Mouse (Mus musculus) heart, adult 2 months (tissue): Measurements from ENCODE around the gene Fhod1. TPM values are rescaled to one million over a fixed set of nuclear protein-coding genes. Genes with fewer than 3 reads are reported as not detected.

Experiments
- DNase-seq, 2 experiments: peaks; one replicate each; pipeline ENCODE4 v3.0.0; 2021
- H3K27ac ChIP-seq: fragments of 200-600 bp; 2 replicates; pipeline ENCODE4 v1.8.1; 2022
- H3K27me3 ChIP-seq: fragments of 200-500 bp; 2 replicates; pipeline ENCODE4 v1.6.1; 2012; ENCODE audit warnings: mild to moderate bottlenecking, low read length, inconsistent platforms, mixed read lengths; ENCODE audit not compliant: control insufficient read depth, insufficient read depth
- H3K36me3 ChIP-seq: fragments of 200-500 bp; 2 replicates; pipeline ENCODE4 v1.6.1; 2012; ENCODE audit warnings: low read length, inconsistent platforms; ENCODE audit not compliant: control insufficient read depth, insufficient read depth
- H3K4me1 ChIP-seq: fragments of 200-500 bp; 2 replicates; pipeline ENCODE4 v1.6.1; 2011; ENCODE audit warnings: low read length; ENCODE audit not compliant: control insufficient read depth, insufficient read depth
- H3K4me3 ChIP-seq: fragments of 200-600 bp; 2 replicates; pipeline ENCODE4 v1.8.1; 2022
- H3K79me2 ChIP-seq: fragments of 200-500 bp; replicated peaks from 2 replicates; pipeline ENCODE4 v1.6.1; 2012; ENCODE audit warnings: mild to moderate bottlenecking, inconsistent platforms, low read length, moderate library complexity, mixed read lengths; ENCODE audit not compliant: control insufficient read depth, insufficient read depth
- H3K9ac ChIP-seq: fragments of 200-500 bp; 2 replicates; pipeline ENCODE4 v1.6.1; 2012; ENCODE audit warnings: low read depth, mild to moderate bottlenecking, control low read depth, inconsistent platforms, low read length, mixed read lengths
- CTCF ChIP-seq: fragments of 200-600 bp; IDR thresholded peaks from 2 replicates; pipeline ENCODE4 v1.8.1; 2022; ENCODE audit warnings: antibody characterized with exemption, mild to moderate bottlenecking, moderate library complexity
- EP300 ChIP-seq: fragments of 200-500 bp; IDR thresholded peaks from 2 replicates; pipeline ENCODE4 v1.6.1; 2011; ENCODE audit warnings: low read depth, low read length, control low read depth; ENCODE audit not compliant: insufficient read depth
- POLR2A ChIP-seq: fragments of 200-500 bp; IDR thresholded peaks from 2 replicates; pipeline ENCODE4 v1.6.1; 2011; ENCODE audit warnings: mild to moderate bottlenecking, low read depth, low read length, control low read depth; ENCODE audit not compliant: insufficient read depth
- whole genome bisulfite sequencing: fragments of 180-500 bp; shearing (Covaris S2); methylation state at CpG from one replicate; pipeline ENCODE4 v1.1.7; 2018; 5-methylcytosine and 5-hydroxymethylcytosine counted together
- intact Hi-C: fragments of 180-260 bp; cut with DNase I; formaldehyde crosslinking; loops from one replicate; pipeline ENCODE4 v1.15.1; 2025
- polyA plus RNA-seq: library from polyadenylated mRNA; depleted of rRNA; stranded (reverse); fragments of >200 nt; gene quantifications from 2 replicates; pipeline ENCODE4 v1.2.3, GENCODE M21; 2012
- total RNA-seq, 2 experiments: library from RNA; stranded (reverse); gene quantifications; 2 replicates each; pipeline ENCODE4 v1.2.3; 2021

The Fhod1 gene
- total and polyA plus RNA-seq, 3 experiments: 4.4 to 14.2 (median 6.9) TPM

- intact Hi-C loops: loop anchor here (2.0 kb wide), 1 partner anchor 20 kb away; the partner anchor contains the start of genes Lrrc29 and Tmem208
- H3K27me3 ChIP-seq: peaks cover 1% of the 10 kb centered on the region; the same call in 1 of the 2 replicates
- H3K9ac ChIP-seq: peak overlapping the region; percentile 67
- H3K36me3 ChIP-seq: no peaks in the 10 kb centered on the region; the same call in 1 of the 2 replicates
- no peaks in the 10 kb centered on the region for H3K79me2 ChIP-seq
- H3K4me3 ChIP-seq: peak overlapping the region; percentile 98
- TF ChIP-seq POLR2A (peak; percentile 45; the same call in 1 of the 2 replicates), EP300 (peak; percentile 46; the same call in 1 of the 2 replicates), CTCF (no peak)
- H3K4me1 ChIP-seq: peaks cover 4% of the 10 kb centered on the region
- H3K27ac ChIP-seq: peak overlapping the region; percentile 81
- 2% methylated on average over 34 of the region's 34 CpGs for WGBS
- DNase-seq: peak; percentile 83
Observed at GRCm38 (mm10) chr8:105346611-105347427, 934 bp downstream of the Fhod1 start.

GRCm38 (mm10) chr8:105345061-105345975 is 2.4 kb downstream of the Fhod1 start:
- 0 out of 2 replicates have a peak overlapping the region, but pooled peaks have one; percentile 4 for H3K9ac ChIP-seq
- no peak overlapping the region for H3K4me3 ChIP-seq
- no peaks in the 10 kb centered on the region for H3K79me2 ChIP-seq
- peaks cover 14% of the 10 kb centered on the region for H3K4me1 ChIP-seq
- H3K27me3 ChIP-seq: peaks cover 1% of the 10 kb centered on the region; the same call in 1 of the 2 replicates
- DNase-seq: peak; percentile 38 to 61
- WGBS: 23% methylated on average over 7 of the region's 7 CpGs
- TF ChIP-seq CTCF (no peak), POLR2A (no peak), EP300 (no peak)
- no peaks in the 10 kb centered on the region; the same call in 1 of the 2 replicates for H3K36me3 ChIP-seq
- peak overlapping the region; percentile 55 for H3K27ac ChIP-seq
- intact Hi-C loops: no loop called here

DNA sequence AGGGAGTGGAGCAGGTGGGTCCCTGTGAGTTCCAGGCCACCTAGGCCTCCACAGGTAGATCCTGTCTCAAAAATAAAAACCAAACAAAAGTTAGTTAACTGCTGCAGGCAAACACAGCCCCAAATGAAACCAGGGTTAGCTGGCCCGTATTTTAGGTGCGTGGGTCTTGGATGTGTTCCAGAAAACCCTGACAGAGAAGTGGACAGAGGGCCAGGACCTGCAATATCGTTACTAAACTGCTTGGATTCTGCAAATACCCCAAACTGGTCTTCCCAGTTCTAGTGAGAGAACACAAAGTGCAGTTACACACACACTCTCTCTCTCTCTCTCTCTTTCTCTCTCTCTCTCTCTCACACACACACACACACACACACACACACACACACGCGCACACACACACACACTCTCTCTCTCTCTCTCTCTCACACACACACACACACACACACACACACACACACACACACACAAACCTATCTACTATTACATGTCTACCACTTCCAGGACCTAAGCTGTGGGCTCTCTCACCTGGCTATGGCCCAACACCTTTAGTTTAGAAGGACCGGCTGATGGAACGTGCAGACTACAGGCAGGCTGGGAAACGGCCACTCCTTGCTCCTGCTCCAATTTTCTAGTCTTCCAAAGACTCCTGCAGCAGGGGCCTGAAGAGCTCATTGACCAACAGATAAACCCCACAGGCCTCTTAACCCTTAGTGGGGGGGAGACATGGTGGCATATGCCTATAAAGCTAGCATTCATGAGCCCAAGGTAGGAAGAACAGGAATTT is 3.8 kb downstream of the Fhod1 start:
- peaks cover under 1% of the 10 kb centered on the region; the same call in 1 of the 2 replicates for H3K27me3 ChIP-seq
- peak overlapping the region; percentile 55 for H3K27ac ChIP-seq
- DNase-seq: peak in 1 of 2 experiments; percentile 23
- no peak for TF ChIP-seq CTCF
- TF ChIP-seq EP300: no peak
- no peak for TF ChIP-seq POLR2A
- H3K36me3 ChIP-seq: peaks cover 7% of the 10 kb centered on the region
- H3K4me1 ChIP-seq: peaks cover 22% of the 10 kb centered on the region
- WGBS: 45% methylated on average over 8 of the region's 8 CpGs
- no peaks in the 10 kb centered on the region for H3K79me2 ChIP-seq
- no peak overlapping the region for H3K9ac ChIP-seq
- no peak overlapping the region for H3K4me3 ChIP-seq
- intact Hi-C loops: no loop called here

DNA sequence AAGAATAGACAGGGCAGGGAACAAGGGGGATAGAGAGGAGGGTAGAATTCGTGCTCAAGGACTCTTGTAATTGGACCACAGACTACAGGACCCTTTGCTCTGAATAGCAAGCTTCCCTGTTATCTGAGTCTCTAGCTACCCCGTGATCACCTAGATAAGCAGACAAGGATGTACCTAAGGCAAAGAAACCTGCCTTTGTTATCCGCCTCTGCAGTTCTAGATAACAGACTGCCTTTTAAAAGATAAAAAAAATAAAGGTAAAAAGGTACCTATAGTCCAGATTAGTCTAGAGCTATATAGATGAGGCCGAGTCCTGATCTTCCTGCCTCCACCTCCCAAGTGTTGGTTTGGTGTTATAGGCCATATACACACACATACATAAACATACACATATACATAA is 5.0 kb downstream of the Fhod1 start:
- no peak for DNase-seq
- H3K79me2 ChIP-seq: no peaks in the 10 kb centered on the region
- H3K9ac ChIP-seq: no peak overlapping the region
- peaks cover 22% of the 10 kb centered on the region for H3K4me1 ChIP-seq
- intact Hi-C loops: no loop called here
- no peak overlapping the region for H3K4me3 ChIP-seq
- 82% methylated on average over 4 of the region's 4 CpGs for WGBS
- H3K27me3 ChIP-seq: no peaks in the 10 kb centered on the region
- no peak overlapping the region for H3K27ac ChIP-seq
- peaks cover 7% of the 10 kb centered on the region for H3K36me3 ChIP-seq
- TF ChIP-seq POLR2A (no peak), EP300 (no peak), CTCF (no peak)

GRCm38 (mm10) chr8:105341399-105341798 is 6.4 kb downstream of the Fhod1 start:
- no peaks in the 10 kb centered on the region for H3K27me3 ChIP-seq
- H3K4me1 ChIP-seq: peaks cover 22% of the 10 kb centered on the region
- no peaks in the 10 kb centered on the region for H3K79me2 ChIP-seq
- WGBS: 34% methylated on average over 8 of the region's 8 CpGs
- peak overlapping the region; percentile 58 for H3K27ac ChIP-seq
- TF ChIP-seq EP300: no peak
- no peak for TF ChIP-seq POLR2A
- TF ChIP-seq CTCF: no peak
- intact Hi-C loops: no loop called here
- no peak overlapping the region for H3K9ac ChIP-seq
- no peak for DNase-seq
- H3K36me3 ChIP-seq: peaks cover 7% of the 10 kb centered on the region
- H3K4me3 ChIP-seq: no peak overlapping the region
